Mouse (Mus musculus) midbrain, embryonic 12.5 days (tissue): ENCODE results near the gene Dennd4a. TPM values are rescaled to one million over a fixed set of nuclear protein-coding genes. Genes with fewer than 3 reads are reported as not detected.

ENCODE experiments used
- ATAC-seq: fragments of 200-750 bp; cut with Nextera tagmentation; 2 replicates; pipeline ENCODE4 v1.8.0; 2017; ENCODE audit warnings: low read depth, moderate TSS enrichment, moderate library complexity; ENCODE audit not compliant: low FRiP score
- H3K27ac ChIP-seq: fragments of 300-500 bp; sonication (generic); replicated peaks from 2 replicates; pipeline ENCODE4 v1.5.1; 2016; ENCODE audit warnings: mild to moderate bottlenecking
- H3K27me3 ChIP-seq: fragments of 300-500 bp; sonication (generic); 2 replicates; pipeline ENCODE4 v1.6.1; 2016; ENCODE audit warnings: mild to moderate bottlenecking
- H3K36me3 ChIP-seq: fragments of 300-500 bp; sonication (generic); 2 replicates; pipeline ENCODE4 v1.6.1; 2016
- H3K4me1 ChIP-seq: fragments of 300-500 bp; sonication (generic); 2 replicates; pipeline ENCODE4 v1.6.1; 2016
- H3K4me2 ChIP-seq: fragments of 300-500 bp; sonication (generic); replicated peaks from 2 replicates; pipeline ENCODE4 v1.6.1; 2016; ENCODE audit warnings: mild to moderate bottlenecking, moderate library complexity
- H3K4me3 ChIP-seq: fragments of 300-500 bp; sonication (generic); 2 replicates; pipeline ENCODE4 v1.5.1; 2016; ENCODE audit warnings: mild to moderate bottlenecking
- H3K9ac ChIP-seq: fragments of 300-500 bp; sonication (generic); replicated peaks from 2 replicates; pipeline ENCODE4 v1.6.1; 2016; ENCODE audit warnings: mild to moderate bottlenecking, moderate library complexity
- H3K9me3 ChIP-seq: fragments of 300-500 bp; sonication (generic); 2 replicates; pipeline ENCODE4 v1.6.1; 2016; ENCODE audit warnings: mild to moderate bottlenecking
- WGBS: fragments of 180-500 bp; shearing (Covaris S2); methylation state at CpG from one replicate; pipeline ENCODE4 v1.1.7; 2016; 5-methylcytosine and 5-hydroxymethylcytosine counted together
- polyA plus RNA-seq: library from polyadenylated mRNA; unstranded; fragments of >200 nt; fragmentation: Nextera tagmentation; extraction: Ambion mirVana; gene quantifications from 2 replicates; pipeline ENCODE4 v1.2.1, GENCODE M21; 2016

Gene Dennd4a
- polyA plus RNA-seq, 1 experiment from 2014 or later, result 12.3 TPM

DNA sequence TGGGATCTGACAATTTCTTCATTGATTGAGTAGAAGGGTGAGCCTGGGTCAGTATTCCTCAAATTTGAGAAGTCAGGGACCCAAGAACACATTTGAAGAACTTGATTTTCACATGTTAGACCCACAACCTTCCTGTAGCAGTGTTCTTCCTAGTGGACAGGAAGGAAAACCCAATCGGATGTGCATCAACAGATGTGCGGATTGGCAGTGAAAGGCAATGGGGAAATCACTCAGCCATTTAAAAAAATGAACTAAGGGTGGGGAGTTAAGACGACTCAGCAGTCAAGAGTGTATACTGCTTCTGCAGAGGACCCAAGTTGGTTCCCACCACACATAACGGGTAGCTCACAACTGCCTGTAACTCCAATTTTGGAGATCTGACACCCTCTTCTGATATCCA is 35.6 kb upstream of the Dennd4a start:
- H3K36me3 ChIP-seq, result no peaks in the 10 kb centered on the region
- no peaks in the 10 kb centered on the region for H3K9me3 ChIP-seq
- no peak overlapping the region for H3K4me3 ChIP-seq
- no peak overlapping the region for H3K27ac ChIP-seq
- H3K4me2 ChIP-seq, result no peak overlapping the region
- H3K9ac ChIP-seq, result no peak overlapping the region
- ATAC-seq, result no peak
- 81% methylated on average over 4 of the region's 4 CpGs for WGBS
- no peaks in the 10 kb centered on the region for H3K27me3 ChIP-seq
- peaks cover 8% of the 10 kb centered on the region for H3K4me1 ChIP-seq

DNA sequence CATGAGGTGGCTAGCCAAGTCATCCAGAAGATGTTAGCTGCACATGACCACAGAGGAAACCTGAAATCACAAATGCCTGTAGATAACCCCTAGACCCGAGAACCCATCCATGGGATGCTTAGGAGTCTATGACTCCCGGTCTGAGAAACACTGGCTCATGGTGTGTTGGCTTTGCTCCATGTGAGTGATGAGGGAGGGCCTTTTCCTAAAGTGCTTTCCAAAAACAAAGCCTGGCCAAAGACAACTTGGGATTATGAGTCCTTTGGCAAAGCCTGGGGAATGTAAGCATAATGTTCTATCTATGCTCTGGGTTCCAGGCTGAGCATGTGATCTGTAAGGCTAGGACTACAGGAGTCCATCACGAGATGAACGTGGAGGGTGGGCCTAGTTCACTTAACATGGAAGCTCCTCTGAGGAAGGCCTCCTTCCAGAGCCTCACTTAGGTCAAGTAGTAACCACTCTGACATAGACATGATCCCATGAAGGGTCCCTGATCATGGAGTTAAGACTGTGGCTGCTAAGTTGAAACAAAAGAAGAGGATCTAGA is 33.6 kb upstream of the Dennd4a start:
- Histone ChIP-seq H3K27me3 (no peaks in the 10 kb centered on the region), H3K4me3 (no peak overlapping the region), H3K9ac (no peak overlapping the region), H3K4me2 (no peak overlapping the region), H3K9me3 (no peaks in the 10 kb centered on the region), H3K27ac (no peak overlapping the region), H3K36me3 (no peaks in the 10 kb centered on the region), H3K4me1 (peaks cover 8% of the 10 kb centered on the region)
- ATAC-seq, result no peak
- WGBS, result 86% methylated on average over 4 of the region's 4 CpGs

DNA sequence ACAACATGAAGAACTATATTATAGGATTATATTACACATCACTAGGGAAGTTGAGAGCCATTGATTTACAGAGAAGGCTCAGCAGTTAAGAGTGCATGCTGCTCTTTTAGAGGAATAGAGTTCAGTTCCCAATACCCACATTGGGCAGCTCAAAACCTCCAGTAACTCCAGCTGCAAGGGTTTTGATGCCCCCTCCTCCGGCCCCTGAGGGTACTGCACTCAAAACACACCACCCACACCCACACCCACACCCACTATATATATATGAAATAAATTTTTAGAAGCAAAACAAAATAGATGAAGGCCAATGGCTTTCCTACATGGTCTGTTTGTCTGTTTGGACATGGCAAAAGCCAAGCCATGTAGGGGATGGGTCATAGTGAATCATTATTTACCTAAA is 33.0 kb upstream of the Dennd4a start:
- H3K4me3 ChIP-seq, result no peak overlapping the region
- ATAC-seq, result no peak
- H3K27ac ChIP-seq, result no peak overlapping the region
- H3K4me1 ChIP-seq, result peaks cover 8% of the 10 kb centered on the region
- no peak overlapping the region for H3K4me2 ChIP-seq
- 75% methylated on average over 1 of the region's 1 CpGs for WGBS
- H3K27me3 ChIP-seq, result no peaks in the 10 kb centered on the region
- H3K9ac ChIP-seq, result no peak overlapping the region
- no peaks in the 10 kb centered on the region for H3K36me3 ChIP-seq
- no peaks in the 10 kb centered on the region for H3K9me3 ChIP-seq

DNA sequence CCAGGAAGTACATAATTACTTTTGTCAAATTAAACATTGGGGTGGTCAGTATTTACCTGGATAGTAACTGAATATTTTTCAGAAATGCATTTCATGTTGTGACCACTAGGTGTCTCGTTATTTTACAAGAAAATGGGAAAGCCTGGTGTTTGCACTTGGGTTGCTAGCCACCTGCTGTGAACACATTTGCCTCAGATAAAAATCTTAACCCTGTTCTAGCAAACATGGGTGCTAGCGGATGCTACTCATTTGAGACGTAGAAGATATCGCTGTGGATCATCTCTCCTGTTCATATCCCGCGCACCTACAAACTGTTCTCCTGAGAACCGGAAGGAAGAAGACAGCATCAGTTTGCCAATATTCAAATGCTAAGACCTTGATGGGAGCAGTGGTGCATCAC is 31.5 kb upstream of the Dennd4a start:
- ATAC-seq, result no peak
- Histone ChIP-seq H3K9ac (no peak overlapping the region), H3K27me3 (no peaks in the 10 kb centered on the region), H3K4me3 (no peak overlapping the region), H3K4me2 (no peak overlapping the region), H3K4me1 (peaks cover 4% of the 10 kb centered on the region; the same call in 1 of the 2 replicates), H3K36me3 (no peaks in the 10 kb centered on the region), H3K27ac (no peak overlapping the region), H3K9me3 (no peaks in the 10 kb centered on the region)
- WGBS, result 41% methylated on average over 7 of the region's 7 CpGs

DNA sequence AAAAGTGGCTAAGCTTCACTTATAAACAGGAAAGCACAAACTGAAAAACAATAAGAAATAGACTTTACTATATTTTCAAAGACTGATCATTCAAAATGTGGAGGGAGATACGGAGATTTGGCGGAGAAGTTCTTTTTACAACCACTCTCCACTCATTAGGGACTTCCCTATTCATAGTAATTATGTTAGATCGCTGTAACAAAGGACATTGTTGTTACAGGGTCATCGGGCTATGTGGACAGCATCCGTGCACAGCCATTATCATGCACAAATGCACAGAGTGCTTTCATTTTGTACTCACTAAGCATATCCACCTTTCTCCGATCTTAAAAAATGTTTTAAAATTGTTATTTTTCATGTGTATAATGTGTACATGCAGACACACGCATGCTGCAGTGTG is 27.6 kb upstream of the Dennd4a start:
- Histone ChIP-seq H3K4me2 (no peak overlapping the region), H3K36me3 (no peaks in the 10 kb centered on the region), H3K9ac (no peak overlapping the region), H3K9me3 (no peaks in the 10 kb centered on the region), H3K4me3 (no peak overlapping the region), H3K27ac (no peak overlapping the region), H3K4me1 (no peaks in the 10 kb centered on the region), H3K27me3 (no peaks in the 10 kb centered on the region)
- 73% methylated on average over 7 of the region's 7 CpGs for WGBS
- no peak for ATAC-seq

DNA sequence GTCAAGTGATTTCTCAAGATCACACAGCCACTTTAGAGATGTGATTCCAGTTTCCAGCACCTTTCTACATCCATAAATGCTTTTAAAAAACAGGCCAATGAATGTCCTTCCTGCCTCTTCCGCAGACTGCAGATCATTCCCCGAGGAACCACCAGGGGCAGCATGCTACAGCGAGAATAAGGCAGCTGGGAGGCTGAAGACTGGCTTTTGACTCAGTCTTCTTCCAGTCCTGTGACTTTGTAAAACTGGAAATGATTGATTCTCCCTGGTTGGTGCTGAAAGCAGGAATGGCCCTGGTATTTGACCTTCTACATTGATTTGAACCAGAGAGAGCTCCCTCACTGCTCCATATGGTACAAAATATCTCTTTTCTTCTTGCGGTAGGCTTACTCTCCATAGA is 26.3 kb upstream of the Dennd4a start:
- ATAC-seq, result no peak
- Histone ChIP-seq H3K4me1 (no peaks in the 10 kb centered on the region), H3K9me3 (no peaks in the 10 kb centered on the region), H3K27me3 (no peaks in the 10 kb centered on the region), H3K27ac (no peak overlapping the region), H3K36me3 (no peaks in the 10 kb centered on the region), H3K4me3 (no peak overlapping the region), H3K4me2 (no peak overlapping the region), H3K9ac (no peak overlapping the region)
- WGBS, result 42% methylated on average over 4 of the region's 4 CpGs

DNA sequence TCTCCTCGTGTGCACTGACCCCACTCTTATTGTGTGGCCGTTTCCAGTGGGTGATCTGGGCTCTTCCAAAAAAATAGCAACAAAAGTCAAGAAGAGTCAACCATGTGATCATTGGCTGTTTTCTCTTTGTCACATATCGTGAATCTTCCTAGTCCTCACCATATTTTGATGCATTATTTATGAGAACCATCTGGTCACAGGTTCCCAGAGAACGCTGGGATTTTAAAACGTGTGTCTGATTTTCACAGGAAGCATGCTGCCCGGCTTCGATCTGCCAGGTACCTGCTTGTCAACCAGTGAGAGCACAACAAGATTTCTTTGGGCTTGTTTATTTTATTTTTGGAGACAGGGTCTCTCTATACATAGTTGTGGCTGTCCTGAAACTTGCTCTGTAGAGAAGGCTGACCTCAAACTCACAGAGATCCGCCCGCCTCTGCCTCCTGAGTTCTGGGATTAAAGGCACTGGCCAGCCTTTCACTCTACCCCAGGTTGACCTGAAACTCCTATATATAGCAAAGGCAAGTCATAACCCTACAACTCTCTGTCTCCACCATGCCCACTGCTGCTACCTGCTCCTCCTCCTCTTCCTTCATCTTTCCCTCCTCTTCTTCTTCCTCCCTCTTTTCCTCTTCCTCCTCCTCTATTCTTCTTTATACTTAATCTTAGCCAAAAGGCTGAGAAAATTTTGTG is 24.8 kb upstream of the Dennd4a start:
- Histone ChIP-seq H3K4me3 (no peak overlapping the region), H3K9me3 (no peaks in the 10 kb centered on the region), H3K27me3 (no peaks in the 10 kb centered on the region), H3K9ac (no peak overlapping the region), H3K27ac (no peak overlapping the region), H3K4me1 (no peaks in the 10 kb centered on the region), H3K36me3 (no peaks in the 10 kb centered on the region), H3K4me2 (no peak overlapping the region)
- ATAC-seq, result no peak
- 84% methylated on average over 9 of the region's 9 CpGs for WGBS

DNA sequence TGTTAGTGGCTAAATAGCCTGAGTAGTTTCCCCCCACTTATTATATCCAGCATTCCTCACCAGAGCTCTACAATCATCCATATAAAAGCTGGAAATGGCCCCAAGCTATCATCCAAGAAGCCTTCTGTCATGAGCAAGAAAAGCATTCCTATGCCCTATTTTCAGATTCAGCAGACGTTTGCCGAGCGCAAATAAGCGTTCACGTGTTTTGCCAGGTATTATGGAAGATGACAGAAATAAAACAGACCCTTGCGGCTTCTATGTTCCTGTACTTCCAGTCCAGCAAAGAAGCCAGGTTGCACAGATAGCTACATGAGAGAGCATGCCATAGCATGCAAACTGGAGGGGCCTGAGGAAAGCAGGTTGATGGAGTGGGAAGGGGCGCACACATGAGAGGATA is 23.1 kb upstream of the Dennd4a start:
- 94% methylated on average over 7 of the region's 7 CpGs for whole genome bisulfite sequencing
- H3K36me3 ChIP-seq, result no peaks in the 10 kb centered on the region
- H3K27me3 ChIP-seq, result no peaks in the 10 kb centered on the region

DNA sequence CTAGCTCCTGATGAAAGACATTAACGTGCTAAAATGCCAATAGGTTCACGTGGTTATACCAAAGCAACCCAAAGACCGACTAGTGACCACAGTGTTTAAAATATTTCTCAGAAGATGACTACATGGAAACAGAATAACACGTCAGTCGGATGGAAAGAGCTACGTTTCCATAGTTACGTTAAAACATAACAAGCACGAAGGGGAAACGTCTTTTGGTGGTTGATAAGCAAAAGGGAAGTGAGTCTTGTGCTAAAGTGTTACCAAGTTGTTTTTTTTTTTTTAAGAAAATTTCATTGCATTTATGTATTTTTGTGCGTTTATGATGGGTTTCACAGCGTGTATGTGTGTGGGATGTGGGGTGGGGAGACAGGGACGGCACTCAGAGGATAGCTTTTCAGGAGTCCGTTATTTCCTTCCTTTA is 21.8 kb upstream of the Dennd4a start:
- no peak overlapping the region for H3K4me3 ChIP-seq
- H3K4me1 ChIP-seq, result no peaks in the 10 kb centered on the region
- H3K9me3 ChIP-seq, result no peaks in the 10 kb centered on the region
- no peak overlapping the region for H3K9ac ChIP-seq
- WGBS, result 85% methylated on average over 13 of the region's 13 CpGs
- no peaks in the 10 kb centered on the region for H3K27me3 ChIP-seq
- H3K36me3 ChIP-seq, result no peaks in the 10 kb centered on the region
- no peak for ATAC-seq
- no peak overlapping the region for H3K27ac ChIP-seq
- H3K4me2 ChIP-seq, result no peak overlapping the region

More for the DNA sequence above, 23.1 kb upstream of the Dennd4a start:
- Histone ChIP-seq H3K9ac (no peak overlapping the region), H3K27ac (no peak overlapping the region), H3K4me3 (no peak overlapping the region), H3K4me2 (no peak overlapping the region), H3K9me3 (no peaks in the 10 kb centered on the region), H3K4me1 (no peaks in the 10 kb centered on the region)
- ATAC-seq, result no peak

DNA sequence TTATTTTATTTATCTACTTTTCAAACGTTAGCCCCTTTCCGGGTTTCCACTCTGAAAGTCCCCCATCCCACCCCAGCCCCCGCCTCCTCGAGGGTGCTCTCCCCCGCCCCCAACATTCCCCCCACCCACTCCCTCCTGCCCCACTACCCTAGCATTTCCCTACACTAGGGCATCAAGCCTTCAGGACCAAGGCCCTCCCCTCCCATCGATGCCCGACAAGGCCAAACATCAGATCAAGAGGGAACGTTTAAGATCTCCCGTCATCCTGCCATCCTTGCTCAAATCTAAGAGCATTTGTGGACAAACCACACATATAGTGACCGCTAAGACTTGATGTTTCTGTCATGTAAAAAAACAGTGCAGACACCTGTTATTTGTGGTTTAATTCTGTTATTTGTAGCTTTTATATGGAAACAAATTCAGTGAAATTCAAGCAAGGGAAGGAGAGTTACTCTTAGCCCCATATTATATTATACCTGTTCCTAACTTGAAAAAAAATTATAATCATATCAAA is 21.2 kb upstream of the Dennd4a start:
- WGBS, result 82% methylated on average over 9 of the region's 10 CpGs
- Histone ChIP-seq H3K9me3 (no peaks in the 10 kb centered on the region), H3K4me2 (no peak overlapping the region), H3K9ac (no peak overlapping the region), H3K27ac (no peak overlapping the region), H3K4me1 (no peaks in the 10 kb centered on the region), H3K4me3 (no peak overlapping the region), H3K36me3 (no peaks in the 10 kb centered on the region), H3K27me3 (no peaks in the 10 kb centered on the region)
- ATAC-seq, result no peak

DNA sequence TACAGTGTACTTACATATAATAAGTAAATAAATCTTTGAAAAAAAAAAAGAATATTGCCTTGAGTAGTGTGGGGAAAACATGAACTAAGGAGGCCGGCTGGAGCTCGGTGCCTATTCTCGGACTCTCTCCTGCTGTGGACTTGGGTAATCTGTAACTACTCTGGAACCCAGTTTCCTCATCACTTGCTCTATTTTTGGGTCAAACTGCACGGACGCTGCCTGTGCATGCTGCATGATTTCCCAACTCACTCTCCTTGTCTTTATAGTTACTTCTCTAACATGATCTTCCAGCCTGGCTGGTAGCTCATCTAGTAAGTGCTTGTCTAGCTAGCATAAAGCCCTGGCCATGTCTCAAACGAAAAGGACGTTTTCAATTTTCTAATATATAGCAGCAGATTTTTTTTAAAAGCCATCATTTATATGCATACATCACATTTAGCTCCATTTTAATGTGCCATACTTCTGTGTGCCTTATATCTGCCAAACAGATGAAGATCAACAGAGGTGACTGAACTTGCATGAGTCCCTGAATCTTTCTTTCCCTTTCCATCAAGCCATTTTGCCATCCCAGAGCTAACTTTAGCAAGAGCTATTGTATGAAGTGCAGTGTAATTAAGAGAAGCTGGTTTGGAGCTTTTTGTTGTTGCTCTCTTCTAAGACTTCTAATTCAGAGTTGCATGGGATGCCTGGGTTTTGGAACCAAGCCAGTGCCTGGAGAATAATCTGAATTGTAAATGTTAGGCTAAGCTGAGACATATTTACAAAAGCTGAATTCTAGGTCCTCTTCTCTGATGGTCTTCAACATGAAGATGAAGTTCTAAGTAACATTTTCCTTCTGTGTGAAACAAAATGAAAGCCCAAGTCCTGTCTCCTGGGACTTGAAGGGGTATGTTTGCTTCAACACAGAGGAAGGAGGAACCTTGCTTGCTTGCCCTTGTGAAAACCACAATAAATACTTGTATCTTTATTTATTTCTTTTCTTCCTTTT is 20.2 kb upstream of the Dennd4a start:
- ATAC-seq, result no peak
- H3K4me2 ChIP-seq, result no peak overlapping the region
- no peaks in the 10 kb centered on the region for H3K4me1 ChIP-seq
- no peaks in the 10 kb centered on the region for H3K27me3 ChIP-seq
- no peak overlapping the region for H3K27ac ChIP-seq
- H3K9me3 ChIP-seq, result no peaks in the 10 kb centered on the region
- no peaks in the 10 kb centered on the region for H3K36me3 ChIP-seq
- no peak overlapping the region for H3K4me3 ChIP-seq
- 89% methylated on average over 7 of the region's 7 CpGs for WGBS
- no peak overlapping the region for H3K9ac ChIP-seq

DNA sequence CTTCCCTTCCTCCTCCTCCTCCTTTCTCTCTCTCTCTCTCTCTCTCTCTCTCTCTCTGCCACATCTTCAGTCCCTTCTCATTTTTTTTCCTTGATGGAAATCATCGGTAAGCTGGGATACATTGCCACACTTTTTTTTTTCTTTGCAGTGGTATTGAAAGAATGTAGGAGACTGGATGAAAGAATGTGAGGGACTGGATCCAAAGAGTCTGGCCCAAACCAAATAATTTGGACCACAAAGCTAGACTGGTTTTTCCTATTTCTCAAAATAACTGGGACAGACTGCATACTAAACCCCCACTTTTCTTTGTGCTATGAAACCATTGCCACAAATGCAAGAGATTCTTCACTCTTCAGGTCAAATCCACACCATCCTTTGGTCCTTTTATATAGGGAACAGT is 19.5 kb upstream of the Dennd4a start:
- no peak for ATAC-seq
- Histone ChIP-seq H3K9ac (no peak overlapping the region), H3K4me3 (no peak overlapping the region), H3K4me2 (no peak overlapping the region), H3K27me3 (no peaks in the 10 kb centered on the region), H3K27ac (no peak overlapping the region), H3K36me3 (no peaks in the 10 kb centered on the region), H3K9me3 (no peaks in the 10 kb centered on the region), H3K4me1 (no peaks in the 10 kb centered on the region)
- 73% methylated on average over 1 of the region's 1 CpGs for WGBS
